Mouse (Mus musculus) G1E-ER4 (cell line): ENCODE data around the gene Nectin1. TPM values are rescaled to one million over a fixed set of nuclear protein-coding genes. Genes with fewer than 3 reads are reported as not detected.

Experiments used
- GATA1 ChIP-seq: IDR thresholded peaks from one replicate; pipeline ENCODE4 v1.8.0; 2012; ENCODE audit warnings: low read length, inconsistent platforms
- polyA plus RNA-seq: library from polyadenylated mRNA; stranded (reverse); fragments of >175 nt; gene quantifications from 2 replicates; pipeline ENCODE4 v1.2.3, GENCODE M21; 2012

Nectin1 gene
- polyA plus RNA-seq, 1 experiment, result not detected

DNA sequence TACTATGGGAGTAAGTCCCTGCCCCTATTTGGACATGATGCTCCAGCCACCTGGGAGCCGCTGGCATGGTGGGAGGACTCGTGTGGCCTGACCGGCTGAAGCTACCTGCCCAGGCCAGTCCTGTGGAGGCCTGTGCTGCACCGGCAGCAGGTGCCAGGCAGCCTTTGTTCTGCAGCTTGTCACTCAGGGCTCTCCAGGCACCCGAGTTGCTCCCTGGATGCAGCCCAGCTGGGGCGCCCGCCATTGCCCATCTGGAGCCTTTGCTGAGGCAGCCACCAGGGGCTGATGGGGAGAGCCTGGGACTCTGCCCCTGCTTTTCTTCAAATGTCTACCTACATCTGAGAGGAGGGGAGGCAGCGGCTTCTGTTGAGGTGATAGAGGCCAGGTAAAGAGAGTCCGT is 6.3 kb downstream of the Nectin1 start:
- TF ChIP-seq GATA1, result no peak

DNA sequence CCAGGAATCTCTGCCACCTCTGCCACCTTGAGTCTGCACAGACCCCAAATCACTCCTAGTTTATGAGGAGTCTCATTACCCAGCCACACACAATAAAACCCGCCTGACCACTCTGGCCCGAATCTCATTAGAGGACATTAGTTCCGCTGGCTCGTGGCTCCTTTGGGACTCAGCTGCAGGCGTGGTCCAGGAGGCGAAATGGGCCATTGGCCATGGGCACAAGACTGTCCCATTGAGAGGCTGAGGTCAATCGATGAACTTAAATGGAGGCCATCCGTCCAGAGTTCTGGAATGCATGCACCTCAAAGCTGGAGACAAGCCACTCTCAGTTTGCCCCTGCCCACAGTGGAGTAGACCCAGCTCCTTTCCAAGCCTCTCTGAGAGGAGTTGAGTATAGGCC is 7.3 kb downstream of the Nectin1 start:
- TF ChIP-seq GATA1, result no peak

DNA sequence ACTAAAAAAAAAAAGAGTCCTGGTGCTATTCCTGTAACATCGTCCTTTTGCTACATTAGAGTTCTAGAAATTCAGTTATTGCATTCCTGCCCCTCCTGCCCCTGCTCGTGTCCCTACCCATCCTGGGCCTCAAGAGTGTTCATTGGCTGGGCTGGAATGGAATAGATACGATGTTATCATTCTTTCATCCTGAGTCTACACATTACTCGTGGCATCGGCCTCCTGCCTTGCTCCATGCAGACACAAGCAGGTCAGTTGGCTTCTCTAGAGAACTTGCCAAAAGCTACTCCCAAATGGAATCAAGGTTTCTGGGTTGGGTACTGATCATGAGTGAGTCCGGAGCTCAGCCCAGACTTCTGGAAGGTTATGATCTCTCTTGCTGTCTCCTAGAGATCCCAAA is 9.7 kb downstream of the Nectin1 start:
- TF ChIP-seq GATA1, result no peak

DNA sequence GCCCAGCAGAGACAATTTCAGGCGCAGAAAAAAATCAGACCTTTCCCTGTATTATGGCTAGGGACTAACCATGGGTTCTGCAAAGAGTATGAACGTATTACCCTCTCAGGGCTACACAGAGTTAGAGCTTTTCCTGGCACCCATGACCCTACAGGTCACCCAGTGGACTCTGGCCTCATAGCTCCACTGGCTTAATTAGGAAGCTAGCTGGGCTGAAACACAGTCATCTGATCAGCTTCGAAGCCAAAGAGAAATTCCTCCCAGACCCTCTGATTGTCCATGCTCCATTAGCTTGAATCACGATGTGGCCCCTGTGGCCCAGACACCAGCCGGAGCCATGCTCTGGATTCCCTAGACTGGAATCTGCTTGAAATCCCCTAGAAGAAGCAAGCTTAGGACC is 10.3 kb downstream of the Nectin1 start:
- TF ChIP-seq GATA1, result no peak

DNA sequence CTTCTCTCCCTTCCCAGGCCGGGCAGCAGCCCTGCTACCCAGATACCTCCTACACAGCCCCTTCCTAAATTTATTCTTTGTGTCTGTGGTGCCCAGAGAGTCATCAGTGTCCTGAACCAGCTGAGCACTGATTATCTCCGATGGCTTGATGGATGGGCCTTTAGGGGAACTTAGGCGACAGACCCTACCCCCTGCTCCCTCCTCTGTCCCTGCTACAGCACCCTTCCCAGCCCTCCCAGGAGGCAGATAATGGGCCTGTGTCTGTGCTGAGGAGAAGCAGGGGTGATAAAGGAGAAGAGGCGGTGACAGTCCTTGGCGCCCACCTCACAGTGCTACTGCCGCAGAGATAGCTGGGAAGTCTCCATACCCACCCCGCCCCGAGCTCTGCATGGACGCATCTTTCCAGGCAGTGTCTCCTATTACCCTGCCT is 11.0 kb downstream of the Nectin1 start:
- no peak for TF ChIP-seq GATA1

DNA sequence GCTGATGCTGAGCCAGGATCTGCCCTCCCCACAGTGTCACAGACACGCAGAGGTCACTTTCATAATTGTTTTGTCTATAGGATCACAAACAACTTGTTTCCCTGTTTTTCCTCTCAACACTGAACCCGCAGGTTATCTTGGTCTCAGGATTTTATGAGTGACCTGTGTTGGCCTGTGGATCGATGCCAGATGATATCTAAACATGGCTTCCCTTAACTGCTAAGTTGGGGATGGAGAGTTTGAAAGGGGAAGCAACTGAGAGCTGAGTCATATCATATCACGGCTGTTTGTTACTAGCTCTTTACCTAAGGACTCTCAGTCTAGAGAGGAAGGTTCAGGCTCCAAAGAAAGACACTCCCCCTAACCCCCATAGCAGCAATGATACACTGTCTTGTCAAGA is 11.7 kb downstream of the Nectin1 start:
- no peak for TF ChIP-seq GATA1

DNA sequence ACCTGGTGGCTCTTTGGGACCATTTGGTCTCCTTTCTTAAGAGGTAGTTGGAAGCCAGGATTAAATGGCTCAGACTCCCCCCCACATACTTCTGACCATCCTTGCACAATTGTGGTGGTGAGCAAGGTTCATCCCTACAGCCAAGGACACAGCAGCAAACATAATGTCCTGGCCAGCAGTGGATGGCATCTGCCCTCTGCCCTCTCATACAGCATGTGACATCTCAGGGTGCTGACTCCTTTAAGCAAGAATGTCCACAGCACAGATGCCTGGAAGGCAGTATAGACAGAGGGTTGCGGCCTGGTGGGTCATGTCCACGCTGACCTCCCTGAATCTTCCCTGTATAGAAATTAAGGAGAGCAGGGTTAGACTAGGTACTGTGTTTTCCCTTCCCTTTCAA is 12.1 kb downstream of the Nectin1 start:
- no peak for TF ChIP-seq GATA1

DNA sequence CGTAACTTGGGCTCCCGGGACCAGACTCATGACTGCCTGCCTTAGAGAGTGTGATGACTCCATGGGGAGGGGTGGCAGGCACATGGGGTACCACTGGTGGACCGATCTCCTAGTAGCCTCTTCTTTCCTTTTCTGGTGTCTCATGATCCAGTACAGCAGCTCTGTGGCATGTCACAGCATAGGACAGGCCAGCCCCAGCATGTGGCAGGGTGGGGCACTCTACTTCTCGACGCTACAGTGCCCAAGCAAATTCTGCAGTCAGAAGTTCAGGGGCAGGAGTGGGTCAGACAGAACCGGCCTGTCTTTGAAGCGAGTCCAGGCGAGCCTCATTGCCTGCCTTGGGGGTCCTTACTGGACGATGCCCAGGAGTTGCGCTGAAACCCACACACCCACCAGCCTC is 13.4 kb downstream of the Nectin1 start:
- no peak for TF ChIP-seq GATA1

DNA sequence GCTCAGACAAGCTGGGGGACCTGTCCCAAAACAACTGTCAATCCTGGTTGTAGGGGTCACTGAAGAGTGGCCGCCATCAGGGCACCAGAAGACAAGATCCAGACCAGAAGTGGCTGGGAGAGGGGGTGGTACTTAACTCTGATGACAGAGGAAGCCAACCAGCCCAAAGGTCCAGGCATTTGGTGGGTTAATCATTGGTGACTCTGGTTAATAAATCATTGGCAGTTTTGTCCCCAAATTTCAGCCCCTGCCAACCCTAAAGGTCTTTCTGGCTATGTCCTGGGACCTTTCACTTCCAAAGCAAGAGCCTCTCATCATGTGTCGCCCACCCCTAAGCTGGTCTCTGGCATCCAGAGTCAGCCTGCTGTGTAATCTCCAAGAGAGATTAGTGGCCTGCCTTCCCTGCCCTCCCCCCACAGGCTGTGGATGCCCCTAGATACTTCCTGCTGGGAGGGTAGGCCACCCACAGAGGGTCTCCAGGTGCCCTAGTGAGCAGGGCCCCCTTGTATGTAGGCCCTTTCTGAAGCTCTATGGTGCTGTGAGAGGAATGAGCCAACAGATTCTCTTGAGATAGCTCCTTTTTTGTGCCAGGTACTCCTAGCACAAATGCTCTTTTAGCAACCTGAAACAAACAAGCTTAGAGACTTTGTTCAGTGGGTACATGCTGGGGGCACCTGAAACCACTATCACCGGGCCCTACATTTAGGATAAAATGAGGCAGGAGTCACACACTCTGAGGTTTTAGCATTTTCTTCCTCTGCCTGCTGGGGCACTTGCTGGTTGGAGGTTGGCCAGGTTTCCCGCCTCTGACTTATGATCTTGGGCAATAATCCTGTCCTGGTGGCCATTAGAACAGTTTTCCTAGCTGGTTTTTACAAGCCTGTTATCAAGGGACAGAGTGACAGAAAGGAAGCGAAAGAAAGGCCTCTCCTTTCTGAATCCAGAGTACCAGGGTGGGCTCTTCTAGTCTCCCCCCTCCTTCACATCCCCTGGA is 14.5 kb downstream of the Nectin1 start:
- TF ChIP-seq GATA1, result no peak

DNA sequence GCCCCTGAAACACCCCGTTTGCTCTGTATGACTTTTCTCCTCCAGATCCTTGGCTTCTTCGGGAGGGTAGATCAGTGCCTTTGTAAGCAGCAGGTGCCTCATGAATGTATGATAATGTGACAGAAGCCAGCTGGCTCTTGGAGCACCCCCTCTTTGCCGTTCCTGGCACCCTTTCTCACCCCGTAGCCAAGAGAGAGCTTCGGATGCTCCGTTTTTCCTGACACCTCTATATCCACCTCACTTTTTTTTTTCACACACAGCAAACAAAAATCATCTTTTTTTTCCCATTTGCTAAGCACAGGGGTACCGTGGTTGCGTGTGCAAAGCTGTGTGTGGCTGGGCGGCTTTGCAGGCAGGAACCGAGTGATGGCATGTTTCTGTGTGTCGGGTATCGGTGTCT is 16.3 kb downstream of the Nectin1 start:
- TF ChIP-seq GATA1, result no peak

DNA sequence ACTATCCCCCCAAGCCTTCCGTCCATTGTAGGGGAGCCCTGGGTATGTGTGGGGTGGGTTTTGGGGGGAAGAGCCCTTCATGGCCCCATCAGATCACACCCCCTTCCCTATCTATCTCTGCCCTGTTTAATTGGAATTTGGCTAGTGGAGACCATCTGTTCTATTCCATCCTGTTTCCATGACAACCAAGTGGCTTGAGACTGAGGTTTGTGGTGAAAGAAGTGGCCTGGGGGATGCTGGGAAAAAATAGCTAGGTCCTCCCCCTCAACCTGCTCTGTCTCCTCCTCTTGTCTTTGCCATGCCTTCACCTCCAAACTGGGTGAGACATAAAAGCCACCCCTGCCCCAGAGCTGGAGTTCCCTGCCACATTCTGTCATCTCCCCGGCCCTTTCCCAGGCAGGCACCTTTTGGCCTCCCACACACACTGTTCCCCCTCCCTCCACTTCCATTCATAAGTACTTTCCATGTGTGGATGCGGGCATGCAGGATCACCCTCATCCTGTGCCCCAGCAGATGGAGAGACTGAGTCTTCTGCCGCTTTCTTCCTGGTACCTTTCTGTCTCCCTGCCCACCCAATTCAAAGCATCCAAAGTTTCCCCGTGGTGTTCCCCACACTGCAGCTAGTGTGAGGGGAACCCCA is 17.5 kb downstream of the Nectin1 start:
- TF ChIP-seq GATA1, result no peak

DNA sequence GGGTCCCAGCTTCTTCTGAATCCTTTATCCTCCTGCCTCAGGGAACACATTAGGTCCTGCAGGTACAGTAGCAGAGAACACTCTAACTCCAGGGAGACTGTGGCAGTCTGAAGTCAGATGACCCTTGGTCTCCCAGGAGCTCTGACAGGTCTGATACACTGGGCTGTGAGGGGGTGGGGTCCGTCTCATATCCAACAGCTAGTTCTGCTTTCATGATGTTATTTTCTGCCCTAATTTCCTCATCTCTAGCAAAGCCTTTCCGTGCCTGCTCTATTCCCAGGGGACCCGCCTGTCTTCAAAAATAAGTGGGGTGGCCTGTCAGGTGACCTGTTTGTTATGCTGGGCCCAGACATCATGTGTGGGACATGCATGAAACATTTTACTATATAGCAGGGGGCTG is 18.2 kb downstream of the Nectin1 start:
- no peak for TF ChIP-seq GATA1

DNA sequence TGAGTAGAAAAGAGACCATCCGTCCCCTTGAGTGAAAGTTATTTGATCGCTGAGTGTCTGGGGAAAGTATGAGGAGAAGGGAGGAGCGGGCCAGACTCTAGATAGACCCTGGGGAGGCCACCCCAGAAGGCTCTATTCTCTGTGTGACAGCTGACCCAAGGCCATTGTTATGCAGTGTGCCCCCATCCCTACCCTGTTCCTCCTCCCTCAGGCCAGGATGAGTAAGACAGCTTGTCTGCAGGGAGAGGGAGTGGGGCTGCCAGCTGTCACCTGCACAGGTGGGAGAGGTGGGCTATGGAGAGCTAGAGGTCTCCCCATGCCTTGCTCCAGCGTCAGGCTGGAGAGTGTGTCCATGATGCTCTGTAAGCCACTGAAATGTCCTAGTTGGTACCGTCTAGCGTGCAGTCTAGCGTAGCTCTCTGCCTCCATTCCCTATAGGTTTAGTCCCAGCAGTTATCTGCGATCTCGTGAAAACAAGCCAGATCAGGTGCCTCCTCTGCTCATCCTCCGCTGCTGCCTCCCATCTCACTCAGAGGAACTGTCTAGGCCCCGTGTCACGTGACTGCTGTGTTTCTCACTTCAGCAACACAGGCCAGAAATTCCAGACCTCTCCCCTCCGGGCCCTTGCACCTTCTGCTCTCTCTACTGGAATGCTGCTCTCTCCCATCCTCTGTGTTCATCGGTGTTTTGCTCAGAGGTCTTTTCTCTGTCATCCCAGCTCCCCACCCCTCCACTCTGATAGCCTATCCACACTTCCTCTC is 21.8 kb downstream of the Nectin1 start:
- no peak for TF ChIP-seq GATA1

DNA sequence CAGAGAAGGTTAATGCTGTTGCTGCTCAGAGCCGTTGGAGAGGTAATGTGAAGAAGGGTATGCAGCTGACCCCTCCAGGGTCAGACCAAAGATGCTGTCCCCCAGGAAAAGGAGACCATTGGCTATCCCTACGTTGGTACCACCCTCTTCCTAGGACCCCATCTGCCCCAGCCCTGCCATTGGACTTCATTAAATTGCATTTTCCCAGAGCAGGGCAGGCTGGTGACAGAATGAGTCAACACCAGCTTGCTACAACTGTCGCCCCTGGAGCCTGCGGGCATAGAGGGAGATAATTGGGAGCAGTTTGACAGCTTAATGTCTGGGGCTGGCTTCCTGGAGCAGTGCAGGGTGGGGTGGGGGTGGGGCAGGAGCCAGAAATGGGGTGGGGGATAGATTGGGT is 25.0 kb downstream of the Nectin1 start:
- TF ChIP-seq GATA1, result no peak

DNA sequence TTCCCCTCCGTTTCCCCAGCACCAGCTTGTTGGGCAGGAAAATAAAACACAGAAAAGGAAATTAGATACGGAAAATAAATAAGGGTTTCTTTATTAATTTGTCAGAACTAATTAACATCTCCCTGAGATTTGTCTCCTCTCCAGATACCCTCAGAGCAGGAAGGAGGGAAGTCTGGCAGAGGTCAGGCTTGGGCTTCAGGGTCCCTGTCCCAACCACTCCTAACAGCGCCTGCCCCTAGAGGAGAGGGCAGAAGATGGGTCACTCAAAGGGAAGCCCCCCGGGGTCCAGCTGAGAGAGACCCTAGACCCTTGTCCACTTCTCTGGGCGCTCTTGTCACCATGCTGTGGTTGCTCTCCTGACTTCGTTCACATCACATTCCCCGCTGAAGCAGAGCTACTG is 25.4 kb downstream of the Nectin1 start:
- no peak for TF ChIP-seq GATA1

DNA sequence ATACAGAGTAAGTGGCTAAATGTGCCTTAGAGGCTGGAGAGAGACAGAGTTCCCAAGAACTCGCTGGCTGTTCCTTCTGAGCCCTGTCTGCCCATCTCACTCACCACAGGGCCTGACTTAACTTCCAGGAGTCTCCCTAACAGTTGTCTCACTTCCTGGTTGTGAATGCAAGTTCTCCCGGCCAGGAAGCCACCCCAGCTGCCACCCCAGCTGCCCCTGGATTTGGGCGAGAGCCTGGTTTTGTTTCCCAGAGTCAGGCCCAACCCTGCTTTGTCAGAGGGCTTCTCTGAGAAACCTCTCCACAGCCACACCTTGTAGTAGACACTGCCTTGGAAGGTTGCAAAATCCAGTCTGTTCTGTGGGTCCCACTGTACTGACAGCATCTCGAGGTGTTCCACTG is 26.2 kb downstream of the Nectin1 start:
- no peak for TF ChIP-seq GATA1
